Mouse (Mus musculus) lung, embryonic 14.5 days (tissue): ENCODE results near the gene Gps2. TPM values are rescaled to one million over a fixed set of nuclear protein-coding genes. Genes with fewer than 3 reads are reported as not detected.

Experiments used
- ATAC-seq: fragments of 200-750 bp; cut with Nextera tagmentation; 2 replicates; pipeline ENCODE4 v1.8.0; 2017; ENCODE audit warnings: mild to moderate bottlenecking, moderate TSS enrichment, moderate library complexity; ENCODE audit not compliant: insufficient read depth
- DNase-seq: peaks from one replicate; pipeline ENCODE4 v3.0.0-alpha.2; 2015
- H3K27ac ChIP-seq: fragments of 300-500 bp; sonication (generic); 2 replicates; pipeline ENCODE4 v1.5.1; 2014; ENCODE audit warnings: low read depth, mild to moderate bottlenecking, moderate library complexity
- H3K27me3 ChIP-seq: fragments of 300-500 bp; sonication (generic); 2 replicates; pipeline ENCODE4 v1.6.1; 2014; ENCODE audit warnings: low read length, control low read depth; ENCODE audit not compliant: insufficient read depth
- H3K36me3 ChIP-seq: fragments of 300-500 bp; sonication (generic); 2 replicates; pipeline ENCODE4 v1.6.1; 2014; ENCODE audit warnings: control low read depth; ENCODE audit not compliant: insufficient read depth
- H3K4me1 ChIP-seq: fragments of 300-500 bp; sonication (generic); 2 replicates; pipeline ENCODE4 v1.6.1; 2014; ENCODE audit warnings: antibody characterized with exemption, control low read depth; ENCODE audit not compliant: insufficient read depth
- H3K4me2 ChIP-seq: fragments of 300-500 bp; sonication (generic); 2 replicates; pipeline ENCODE4 v1.6.1; 2014; ENCODE audit warnings: mild to moderate bottlenecking
- H3K4me3 ChIP-seq: fragments of 300-500 bp; sonication (generic); 2 replicates; pipeline ENCODE4 v1.5.1; 2014; ENCODE audit warnings: low read depth, low read length
- H3K9ac ChIP-seq: fragments of 300-500 bp; sonication (generic); 2 replicates; pipeline ENCODE4 v1.6.1; 2014
- H3K9me3 ChIP-seq: fragments of 300-500 bp; sonication (generic); 2 replicates; pipeline ENCODE4 v1.6.1; 2016; ENCODE audit warnings: low read depth, low read length, control low read depth
- CTCF ChIP-seq: IDR thresholded peaks from 2 replicates; pipeline ENCODE4 v1.5.1; 2016; ENCODE audit warnings: antibody characterized with exemption, low read depth
- WGBS: fragments of 180-500 bp; shearing (Covaris S2); extraction: QIAGEN DNeasy Blood & Tissue Kit; methylation state at CpG from one replicate; pipeline ENCODE4 v1.1.7; 2014; 5-methylcytosine and 5-hydroxymethylcytosine counted together
- polyA plus RNA-seq: library from polyadenylated mRNA; unstranded; fragments of >200 nt; fragmentation: Nextera tagmentation; extraction: Ambion mirVana; gene quantifications from 2 replicates; pipeline ENCODE4 v1.2.1, GENCODE M21; 2014

The Gps2 gene
- polyA plus RNA-seq, 1 experiment from 2014 or later = 78.6 TPM

DNA sequence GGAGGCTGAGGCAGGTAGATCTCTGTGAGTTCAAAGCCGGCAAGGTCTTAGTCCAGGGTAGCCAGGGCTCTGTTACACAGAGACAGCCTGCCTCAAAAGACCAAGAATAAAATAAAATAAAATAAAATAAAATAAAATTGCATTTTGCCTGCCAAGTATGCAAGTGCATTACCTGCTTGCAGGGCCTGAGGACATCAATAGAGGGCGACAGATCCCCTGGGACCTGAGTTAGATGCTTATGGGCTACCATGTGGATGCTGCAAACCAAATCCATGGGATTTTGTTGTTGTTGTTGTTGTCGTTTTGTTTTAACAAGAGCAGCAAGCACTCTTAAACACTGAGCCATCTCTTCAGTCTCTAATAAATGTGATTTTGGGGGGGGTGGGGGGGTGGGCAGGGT is 18.6 kb downstream of the Gps2 start:
- peaks cover 20% of the 10 kb centered on the region for H3K27me3 ChIP-seq
- H3K4me3 ChIP-seq = no peak overlapping the region
- WGBS = 39% methylated on average over 3 of the region's 3 CpGs
- TF ChIP-seq CTCF = peak; percentile 40
- H3K36me3 ChIP-seq = no peaks in the 10 kb centered on the region
- H3K4me1 ChIP-seq = peaks cover 6% of the 10 kb centered on the region; the same call in 1 of the 2 replicates
- H3K4me2 ChIP-seq = no peak overlapping the region
- DNase-seq = no peak
- ATAC-seq = no peak
- H3K27ac ChIP-seq = no peak overlapping the region
- no peak overlapping the region for H3K9ac ChIP-seq
- H3K9me3 ChIP-seq = no peaks in the 10 kb centered on the region

DNA sequence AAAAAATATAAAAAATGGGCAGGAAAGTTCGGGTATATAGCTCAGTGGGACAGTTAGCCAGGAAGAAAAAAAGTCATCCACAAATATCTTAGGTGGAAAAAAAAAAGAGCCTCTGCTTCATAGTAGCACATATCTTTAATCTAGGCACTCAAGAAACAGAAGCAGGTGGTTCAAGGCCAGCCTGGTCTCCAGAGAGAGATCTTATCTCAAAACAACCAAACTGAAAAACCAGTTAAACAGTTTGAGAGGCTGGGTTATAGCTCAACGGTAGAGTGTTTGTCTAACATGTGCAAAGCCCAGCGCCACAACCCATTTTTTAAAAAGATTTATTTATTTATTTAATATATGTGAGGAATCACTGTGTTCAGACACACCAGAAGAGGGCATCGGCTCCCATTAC is 19.4 kb downstream of the Gps2 start:
- WGBS = 50% methylated on average over 4 of the region's 4 CpGs
- peaks cover 23% of the 10 kb centered on the region for H3K27me3 ChIP-seq
- DNase-seq (no peak), ATAC-seq (no peak)
- peaks cover 6% of the 10 kb centered on the region; the same call in 1 of the 2 replicates for H3K4me1 ChIP-seq
- no peak overlapping the region for H3K4me2 ChIP-seq
- H3K27ac ChIP-seq = no peak overlapping the region
- no peak overlapping the region for H3K9ac ChIP-seq
- no peaks in the 10 kb centered on the region for H3K9me3 ChIP-seq
- no peak overlapping the region for H3K4me3 ChIP-seq
- TF ChIP-seq CTCF = no peak
- H3K36me3 ChIP-seq = no peaks in the 10 kb centered on the region

GRCm38 (mm10) chr11:69934169-69934568 is 20.5 kb downstream of the Gps2 start:
- H3K36me3 ChIP-seq = no peaks in the 10 kb centered on the region
- no peak overlapping the region for H3K9ac ChIP-seq
- ATAC-seq = peak; percentile 63
- TF ChIP-seq CTCF = peak; percentile 95
- H3K27me3 ChIP-seq = peaks cover 28% of the 10 kb centered on the region
- no peaks in the 10 kb centered on the region for H3K9me3 ChIP-seq
- no peak overlapping the region for H3K27ac ChIP-seq
- H3K4me3 ChIP-seq = peak overlapping the region; percentile 20
- peak overlapping the region; percentile 57 for H3K4me2 ChIP-seq
- DNase-seq = peak; percentile 97
- peaks cover 6% of the 10 kb centered on the region; the same call in 1 of the 2 replicates for H3K4me1 ChIP-seq
- WGBS = 1% methylated on average over 18 of the region's 18 CpGs

- DNase-seq = no peak
- Histone ChIP-seq H3K4me1 (peaks cover 6% of the 10 kb centered on the region; the same call in 1 of the 2 replicates), H3K4me3 (peak overlapping the region; percentile 54; the same call in 1 of the 2 replicates), H3K36me3 (no peaks in the 10 kb centered on the region), H3K27me3 (peaks cover 28% of the 10 kb centered on the region), H3K27ac (no peak overlapping the region), H3K4me2 (peak overlapping the region; percentile 99), H3K9ac (no peak overlapping the region), H3K9me3 (no peaks in the 10 kb centered on the region)
- ATAC-seq = no peak
- no peak for TF ChIP-seq CTCF
- WGBS = 12% methylated on average over 6 of the region's 6 CpGs
Measured at GRCm38 (mm10) chr11:69934681-69935080, 21.0 kb downstream of the Gps2 start.

DNA sequence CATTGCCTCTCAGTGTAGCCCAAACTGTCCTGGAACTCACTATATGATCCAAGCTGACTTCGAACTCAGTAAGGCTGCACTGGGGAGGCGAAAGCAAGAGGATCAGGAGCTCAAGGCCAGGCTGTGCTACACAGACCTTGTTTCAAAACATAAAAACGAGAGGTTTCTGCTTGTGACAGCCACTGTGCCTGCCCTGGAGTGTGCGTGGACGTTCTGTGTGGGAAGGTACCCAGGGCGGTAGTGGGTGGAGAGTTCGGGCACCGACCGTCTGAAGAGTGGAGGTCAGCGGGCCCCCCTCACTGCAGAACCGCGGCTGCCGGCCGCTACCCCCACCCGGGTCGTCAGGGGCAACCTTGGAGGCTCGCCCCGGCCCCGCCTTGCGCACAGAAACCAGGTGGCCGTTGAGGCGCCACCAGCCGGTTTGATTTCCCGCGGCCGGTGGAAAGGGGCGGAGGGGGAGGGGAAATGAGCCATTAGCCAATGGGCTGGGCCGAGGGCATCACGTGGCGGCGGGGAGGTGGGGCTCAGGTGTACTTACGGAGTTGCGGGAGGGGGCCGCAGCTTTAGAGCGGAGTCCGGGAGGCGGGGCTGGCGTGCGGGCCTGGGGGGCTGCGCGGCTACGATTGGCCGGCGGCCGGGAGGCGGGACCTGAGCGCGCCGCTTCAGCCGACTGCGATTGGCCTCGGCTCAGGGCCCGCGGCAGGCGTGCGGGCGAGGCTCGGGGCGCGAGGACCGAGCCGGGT is 21.6 kb downstream of the Gps2 start, which contains the start of gene Ybx2:
TSS of gene Ybx2 (plus strand) at position 660 of the 743 bp plus-strand sequence.
- ATAC-seq (peak; percentile 79), DNase-seq (peak; percentile 88)
- H3K36me3 ChIP-seq = no peaks in the 10 kb centered on the region
- H3K9ac ChIP-seq = peak within 1 kb of the TSS; percentile 58
- H3K27me3 ChIP-seq = peaks cover 28% of the 10 kb centered on the region
- peak within 1 kb of the TSS; percentile 24; the same call in 1 of the 2 replicates for H3K27ac ChIP-seq
- no peaks in the 10 kb centered on the region for H3K9me3 ChIP-seq
- peak within 1 kb of the TSS; percentile 99 for H3K4me2 ChIP-seq
- peak within 1 kb of the TSS; percentile 54 for H3K4me3 ChIP-seq
- peaks cover 6% of the 10 kb centered on the region; the same call in 1 of the 2 replicates for H3K4me1 ChIP-seq
- TF ChIP-seq CTCF = no peak
- 2% methylated on average over 35 of the region's 62 CpGs for WGBS

GRCm38 (mm10) chr11:69936156-69936555 is 22.5 kb downstream of the Gps2 start:
- H3K27me3 ChIP-seq = peaks cover 28% of the 10 kb centered on the region
- H3K4me2 ChIP-seq = peak overlapping the region; percentile 99
- DNase-seq (peak; percentile 39), ATAC-seq (no peak)
- peak overlapping the region; percentile 54 for H3K4me3 ChIP-seq
- peak overlapping the region; percentile 58 for H3K9ac ChIP-seq
- peaks cover 6% of the 10 kb centered on the region; the same call in 1 of the 2 replicates for H3K4me1 ChIP-seq
- H3K27ac ChIP-seq = no peak overlapping the region
- no peak for TF ChIP-seq CTCF
- WGBS = 1% methylated on average over 30 of the region's 30 CpGs
- H3K9me3 ChIP-seq = no peaks in the 10 kb centered on the region
- no peaks in the 10 kb centered on the region for H3K36me3 ChIP-seq

DNA sequence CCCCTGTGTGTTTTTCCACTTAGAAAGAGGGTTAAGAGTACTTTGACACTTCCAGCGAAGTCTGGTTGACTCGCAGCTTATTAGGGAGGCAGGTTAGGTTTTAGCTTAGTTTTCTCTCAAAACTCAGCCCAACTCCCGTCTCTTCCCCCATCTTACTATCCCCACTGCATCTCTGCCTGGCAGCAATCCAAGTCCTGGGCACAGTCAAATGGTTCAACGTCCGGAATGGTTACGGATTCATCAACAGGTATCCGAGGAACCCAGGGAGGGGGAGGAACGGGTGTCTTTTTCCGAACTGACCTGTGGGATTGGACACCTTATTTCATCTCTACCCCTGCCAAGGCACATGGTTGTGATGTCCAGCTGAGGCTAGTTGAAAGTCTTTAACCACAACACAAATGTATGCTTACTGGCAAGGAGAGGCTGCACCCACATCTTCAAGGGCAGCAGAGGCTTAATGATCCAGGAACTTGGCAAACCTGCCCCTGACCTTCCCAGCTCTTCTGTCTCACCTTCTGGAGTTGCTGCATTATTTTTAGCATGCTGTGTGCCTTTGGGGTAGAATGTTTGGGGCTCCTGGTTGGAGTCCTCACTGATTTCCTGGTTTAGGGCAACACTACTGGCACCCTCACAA is 23.1 kb downstream of the Gps2 start:
- TF ChIP-seq CTCF = no peak
- Histone ChIP-seq H3K9me3 (no peaks in the 10 kb centered on the region), H3K27me3 (peaks cover 28% of the 10 kb centered on the region), H3K4me2 (peak overlapping the region; percentile 99), H3K9ac (no peak overlapping the region), H3K27ac (no peak overlapping the region), H3K4me1 (peaks cover 6% of the 10 kb centered on the region; the same call in 1 of the 2 replicates), H3K4me3 (peak overlapping the region; percentile 54; the same call in 1 of the 2 replicates), H3K36me3 (0 out of 2 replicates have a peak, but pooled peaks cover under 1% of the 10 kb centered on the region)
- WGBS = 33% methylated on average over 9 of the region's 9 CpGs
- DNase-seq (no peak), ATAC-seq (no peak)
